Mouse (Mus musculus) adrenal gland, adult 2 months (tissue): Measurements from ENCODE around the gene Traf3ip3. TPM values are rescaled to one million over a fixed set of nuclear protein-coding genes. Genes with fewer than 3 reads are reported as not detected.

Source experiments
- DNase-seq: peaks from one replicate; pipeline ENCODE4 v3.0.0; 2021
- polyA plus RNA-seq: library from polyadenylated mRNA; depleted of rRNA; stranded (reverse); fragments of >200 nt; gene quantifications from 2 replicates; pipeline ENCODE4 v1.2.3, GENCODE M21; 2012
- total RNA-seq, 2 experiments: library from RNA; stranded (reverse); gene quantifications; 2 replicates each; pipeline ENCODE4 v1.2.3; 2021

The Traf3ip3 gene
- total and polyA plus RNA-seq, 3 experiments: 0.15 to 3.3 (median 1.1) TPM

- peak; percentile 49 for DNase-seq
These were observed 41.0 kb downstream of the Traf3ip3 start for GRCm38 (mm10) chr1:193160317-193161032.

GRCm38 (mm10) chr1:193159613-193160012, 41.9 kb downstream of the Traf3ip3 start:
- no peak for DNase-seq

- DNase-seq: no peak
These were observed 42.3 kb downstream of the Traf3ip3 start for GRCm38 (mm10) chr1:193159163-193159562.

GRCm38 (mm10) chr1:193157111-193157492, 44.4 kb downstream of the Traf3ip3 start:
- DNase-seq: no peak

- no peak for DNase-seq
These were observed 45.0 kb downstream of the Traf3ip3 start for GRCm38 (mm10) chr1:193156316-193157110.

GRCm38 (mm10) chr1:193153561-193153960, 47.9 kb downstream of the Traf3ip3 start:
- DNase-seq: no peak

- DNase-seq: peak; percentile 79
These were observed 48.6 kb downstream of the Traf3ip3 start, which contains the start of gene Irf6 for GRCm38 (mm10) chr1:193152872-193153271. Irf6 (plus strand) TSS chr1:193153111.

GRCm38 (mm10) chr1:193151134-193151533, 50.4 kb downstream of the Traf3ip3 start:
- no peak for DNase-seq

- DNase-seq: no peak
These were observed 52.3 kb downstream of the Traf3ip3 start for GRCm38 (mm10) chr1:193149231-193149630.

GRCm38 (mm10) chr1:193146416-193146815, 55.1 kb downstream of the Traf3ip3 start:
- DNase-seq: no peak

GRCm38 (mm10) chr1:193145101-193145500, 56.4 kb downstream of the Traf3ip3 start:
- no peak for DNase-seq

GRCm38 (mm10) chr1:193144516-193144915, 57.0 kb downstream of the Traf3ip3 start:
- no peak for DNase-seq

GRCm38 (mm10) chr1:193142517-193143062, 58.9 kb downstream of the Traf3ip3 start:
- no peak for DNase-seq

- no peak for DNase-seq
These were observed 60.4 kb downstream of the Traf3ip3 start for GRCm38 (mm10) chr1:193141118-193141517.

GRCm38 (mm10) chr1:193138669-193139068, 62.8 kb downstream of the Traf3ip3 start:
- no peak for DNase-seq

- DNase-seq: no peak
These were observed 63.4 kb downstream of the Traf3ip3 start for GRCm38 (mm10) chr1:193138087-193138486.

GRCm38 (mm10) chr1:193133726-193134125, 67.8 kb downstream of the Traf3ip3 start:
- no peak for DNase-seq

GRCm38 (mm10) chr1:193132385-193132784, 69.1 kb downstream of the Traf3ip3 start:
- no peak for DNase-seq

- no peak for DNase-seq
These were observed 70.1 kb downstream of the Traf3ip3 start for GRCm38 (mm10) chr1:193131311-193131948.

GRCm38 (mm10) chr1:193130839-193131238, 70.7 kb downstream of the Traf3ip3 start:
- DNase-seq: peak; percentile 46

GRCm38 (mm10) chr1:193130456-193130825, 71.1 kb downstream of the Traf3ip3 start:
- no peak for DNase-seq

- DNase-seq: peak; percentile 96
These were observed 71.6 kb downstream of the Traf3ip3 start, which contains the start of gene Diexf for GRCm38 (mm10) chr1:193129786-193130455. Diexf (minus strand) TSS chr1:193130272.
